Mouse (Mus musculus) heart, postnatal 14 days (tissue): ENCODE data around the gene Trim67. TPM values are rescaled to one million over a fixed set of nuclear protein-coding genes. Genes with fewer than 3 reads are reported as not detected.
A peak's percentile ranks its signal among the peaks of the same experiment; 100 is the strongest.
"Not testable (repeated sequence)": the region's sequence is repeated elsewhere in the genome, so short reads cannot be mapped to it uniquely, and the experiment has no call there.

Experiments used
- DNase-seq, 2 experiments: peaks; one replicate each; pipeline ENCODE4 v3.0.0; 2021 to 2022
- intact Hi-C: fragments of 180-260 bp; cut with DNase I; formaldehyde crosslinking; loops from one replicate; pipeline ENCODE4 v1.15.1; 2025
- total RNA-seq, 2 experiments: library from RNA; stranded (reverse); gene quantifications; 2 replicates each; pipeline ENCODE4 v1.2.3; 2021

Trim67 gene
- total RNA-seq, 2 experiments from 2014 or later = 0.37 to 0.84 TPM

- intact Hi-C loops = no loop called here
- DNase-seq = no peak
Measured at GRCm38 (mm10) chr8:124830050-124830449, 37.2 kb downstream of the Trim67 start.

GRCm38 (mm10) chr8:124831531-124831930 lies 38.6 kb downstream of the Trim67 start:
- intact Hi-C loops = no loop called here
- no peak for DNase-seq

- intact Hi-C loops = no loop called here
- no peak for DNase-seq
Measured at GRCm38 (mm10) chr8:124831941-124832340, 39.0 kb downstream of the Trim67 start.

GRCm38 (mm10) chr8:124833430-124834205 lies 40.7 kb downstream of the Trim67 start:
- intact Hi-C loops = no loop called here
- peak; percentile 19 to 31 for DNase-seq

- no peak for DNase-seq
- intact Hi-C loops = no loop called here
Measured at GRCm38 (mm10) chr8:124835848-124836247, 43.0 kb downstream of the Trim67 start.

GRCm38 (mm10) chr8:124836273-124836672 lies 43.4 kb downstream of the Trim67 start:
- no peak for DNase-seq
- intact Hi-C loops = no loop called here

GRCm38 (mm10) chr8:124836907-124837306 lies 44.0 kb downstream of the Trim67 start:
- intact Hi-C loops = no loop called here
- no peak for DNase-seq

GRCm38 (mm10) chr8:124837956-124838355 lies 45.1 kb downstream of the Trim67 start:
- intact Hi-C loops = no loop called here
- DNase-seq = no peak

GRCm38 (mm10) chr8:124839371-124839770 lies 46.5 kb downstream of the Trim67 start:
- intact Hi-C loops = no loop called here
- no peak for DNase-seq

- no peak for DNase-seq
- intact Hi-C loops = no loop called here
Measured at GRCm38 (mm10) chr8:124840900-124841299, 48.0 kb downstream of the Trim67 start.

- intact Hi-C loops = no loop called here
- DNase-seq = no peak
Measured at GRCm38 (mm10) chr8:124841775-124842174, 48.9 kb downstream of the Trim67 start.

GRCm38 (mm10) chr8:124842929-124843328 lies 50.0 kb downstream of the Trim67 start:
- intact Hi-C loops, DNase-seq: not testable (repeated sequence)

- intact Hi-C loops = no loop called here
Measured at GRCm38 (mm10) chr8:124845131-124845530, 52.2 kb downstream of the Trim67 start.

GRCm38 (mm10) chr8:124845573-124845972 lies 52.7 kb downstream of the Trim67 start:
- intact Hi-C loops = no loop called here
- DNase-seq = no peak

More at GRCm38 (mm10) chr8:124845131-124845530, 52.2 kb downstream of the Trim67 start:
- DNase-seq = no peak

- intact Hi-C loops = no loop called here
- no peak for DNase-seq
Measured at GRCm38 (mm10) chr8:124853511-124853910, 60.6 kb downstream of the Trim67 start.

GRCm38 (mm10) chr8:124859466-124859865 lies 66.6 kb downstream of the Trim67 start:
- peak; percentile 29 to 52 for DNase-seq
- intact Hi-C loops = no loop called here

- DNase-seq = peak in 1 of 2 experiments; percentile 43
- intact Hi-C loops = no loop called here
Measured at GRCm38 (mm10) chr8:124860188-124860587, 67.3 kb downstream of the Trim67 start.

- intact Hi-C loops = no loop called here
- DNase-seq = peak; percentile 96 to 97
Measured at GRCm38 (mm10) chr8:124862321-124863162, 69.7 kb downstream of the Trim67 start, which contains the start of the genes Gnpat and 2810004N23Rik. TSS of gene Gnpat (plus strand) at chr8:124863033. TSS of gene 2810004N23Rik (minus strand) at chr8:124863120.

- DNase-seq = no peak
- intact Hi-C loops = no loop called here
Measured at GRCm38 (mm10) chr8:124863163-124863677, 70.3 kb downstream of the Trim67 start.

- intact Hi-C loops = no loop called here
- no peak for DNase-seq
Measured at GRCm38 (mm10) chr8:124863729-124864128, 70.8 kb downstream of the Trim67 start.

- DNase-seq = no peak
- intact Hi-C loops = no loop called here
Measured at GRCm38 (mm10) chr8:124866669-124867068, 73.8 kb downstream of the Trim67 start.
